Mouse (Mus musculus) lung, postnatal 0 days (tissue): Measurements from ENCODE around the gene Ugt1a9.

ENCODE experiments used
- CTCF ChIP-seq: IDR thresholded peaks from 2 replicates; pipeline ENCODE4 v1.5.1; 2016; ENCODE audit warnings: antibody characterized with exemption, mild to moderate bottlenecking
- EP300 ChIP-seq: IDR thresholded peaks from 2 replicates; pipeline ENCODE4 v1.6.1; 2016; ENCODE audit warnings: antibody characterized with exemption, mild to moderate bottlenecking, control low read depth

GRCm38 (mm10) chr1:88138145-88138544, 67.5 kb downstream of the Ugt1a9 start:
- TF ChIP-seq CTCF (no peak), EP300 (no peak)
